22 mouse cellular contexts compared by ENCODE assay signal in the genomic region with DNA sequence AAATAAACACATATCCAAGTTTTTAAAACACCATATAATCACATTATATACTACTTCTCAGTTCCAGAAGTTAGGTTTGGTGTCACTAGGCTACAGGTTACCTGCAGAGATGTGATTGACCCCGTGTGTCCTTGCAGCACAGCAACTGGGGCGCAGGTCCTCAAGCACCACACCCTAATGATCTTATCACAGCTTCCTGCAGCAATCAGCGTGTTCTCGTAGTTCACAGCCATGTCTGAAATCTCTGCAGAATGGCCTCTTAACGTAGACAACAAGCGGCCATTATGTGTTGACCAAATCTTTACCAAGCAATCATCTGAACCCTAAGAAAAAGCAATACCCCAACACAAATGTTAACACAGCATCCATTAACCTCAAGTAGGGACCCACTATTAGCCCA. TPM values are rescaled to one million over a fixed set of nuclear protein-coding genes. Genes with fewer than 3 reads are reported as not detected.
A peak's percentile ranks its signal among the peaks of the same experiment; 100 is the strongest.
DNase-seq lines count a peak whose midpoint lies in the region; ATAC-seq and TF ChIP-seq lines count a peak whose summit lies in the region.
"Had no signal": no experiment of that assay in that cellular context is flagged by ENCODE, and none has a peak within 500 bp of the region (broad histone marks: within the 10 kb centered on the region; RNA-seq: fewer than 3 reads in every experiment).

No protein-coding gene starts in this region.

- H3K4me1 ChIP-seq in stomach, postnatal 0 days (replicated peaks; ENCODE audit: control insufficient read depth, insufficient read depth) = no peaks in the 10 kb centered on the region
- H3K4me1 ChIP-seq: embryonic facial prominence, embryonic 10.5 days; embryonic facial prominence, embryonic 12.5 days; forebrain, embryonic 13.5 days; forebrain, embryonic 15.5 days had no signal

- no peak for TF ChIP-seq CTCF in stomach, postnatal 0 days (IDR thresholded peaks at IDR 0.05; ENCODE audit: low read depth)

- peaks cover 37% of the 10 kb centered on the region for H3K36me3 ChIP-seq in stomach, postnatal 0 days (ENCODE audit: control insufficient read depth, insufficient read depth, low read length)

- H3K27me3 ChIP-seq in stomach, postnatal 0 days (ENCODE audit: control insufficient read depth, insufficient read depth, low read length) = no peaks in the 10 kb centered on the region
- H3K27me3 ChIP-seq: CH12.LX; embryonic facial prominence, embryonic 12.5 days; forebrain, embryonic 13.5 days; forebrain, embryonic 15.5 days had no signal

- no peak overlapping the region for H3K4me3 ChIP-seq in stomach, postnatal 0 days (ENCODE audit: low read depth, low read length)
- H3K4me3 ChIP-seq: embryonic facial prominence, embryonic 10.5 days; embryonic facial prominence, embryonic 12.5 days; forebrain, embryonic 13.5 days; forebrain, embryonic 15.5 days had no signal

- DNase-seq in thymus, postnatal 4 days = peak; percentile 12
- no peak for DNase-seq in thymus, postnatal 14 days
- DNase-seq in ES-CJ7 (ENCODE audit: low read depth, low spot score) = peak; percentile 34
- DNase-seq in ZHBTc4 (ENCODE audit: low read depth, low spot score) = peak; percentile 39
- DNase-seq in stomach, postnatal 0 days (ENCODE audit: low spot score) = no peak
- DNase-seq in spleen, postnatal 10 days (ENCODE audit: low spot score in 2 of 2) = no peak
- DNase-seq: adrenal gland, adult 2 months; adrenal gland, postnatal 10 days; adrenal gland, postnatal 36 days; B cell, adult 2 months; cerebellum, adult 11-12 months; cerebellum, adult 2 months; cerebellum, adult 9-10 months; cerebellum, postnatal 10 days; cerebellum, postnatal 25 days; forebrain, postnatal 0 days had no signal

- 82% methylated on average over 6 of the region's 6 CpGs for WGBS in stomach, postnatal 0 days

- no peaks in the 10 kb centered on the region for H3K9me3 ChIP-seq in stomach, postnatal 0 days (ENCODE audit: control insufficient read depth, low read length)
- H3K9me3 ChIP-seq: embryonic facial prominence, embryonic 10.5 days; embryonic facial prominence, embryonic 12.5 days; forebrain, embryonic 13.5 days; forebrain, embryonic 15.5 days had no signal

- no peak overlapping the region for H3K4me2 ChIP-seq in stomach, postnatal 0 days (replicated peaks; ENCODE audit: low read depth)
- H3K4me2 ChIP-seq: embryonic facial prominence, embryonic 12.5 days; forebrain, embryonic 13.5 days; forebrain, embryonic 15.5 days had no signal

- ATAC-seq in stomach, postnatal 0 days (ENCODE audit: low FRiP score, low TSS enrichment) = no peak
- ATAC-seq: CD4-positive, CD25-positive, alpha-beta regulatory T cell, adult 4 months; forebrain, embryonic 13.5 days; forebrain, embryonic 15.5 days; forebrain, postnatal 0 days had no signal

- no peak overlapping the region for H3K27ac ChIP-seq in stomach, postnatal 0 days (replicated peaks)
- H3K27ac ChIP-seq: embryonic facial prominence, embryonic 10.5 days; embryonic facial prominence, embryonic 12.5 days; forebrain, embryonic 13.5 days; forebrain, embryonic 15.5 days had no signal

- no peak for TF ChIP-seq EP300 in stomach, postnatal 0 days (optimal IDR thresholded peaks at IDR 0.05)

- H3K9ac ChIP-seq in stomach, postnatal 0 days (ENCODE audit: low read length) = no peak overlapping the region
- H3K9ac ChIP-seq: embryonic facial prominence, embryonic 12.5 days; forebrain, embryonic 13.5 days; forebrain, embryonic 15.5 days; forebrain, postnatal 0 days had no signal

RNA-seq across cellular contexts. Expression of gene Brwd1, which starts 17.7 kb away (rescaled TPM):
- 29.1 and 31.6 TPM in 2 replicates for polyA plus RNA-seq in stomach, postnatal 0 days (2015; fragmentation: Nextera tagmentation; extraction: Ambion mirVana)

Comparison
In these comparisons a context has a peak if more than half of its experiments do, and no peak if none do; other contexts are left out.
1. DNase-seq: peak in thymus, postnatal 4 days (single experiment), ES-CJ7 (single experiment) and ZHBTc4 (single experiment); none in thymus, postnatal 14 days (single experiment), stomach, postnatal 0 days (single experiment) and spleen, postnatal 10 days (0 of 2).